Mouse (Mus musculus): Measurements from ENCODE around the gene Ccdc33. TPM values are rescaled to one million over a fixed set of nuclear protein-coding genes. Genes with fewer than 3 reads are reported as not detected.

The Ccdc33 gene
- total RNA-seq, 2 experiments from 2014 or later, result 0.43 to 0.47 TPM

- no peak for DNase-seq (ENCODE audit: extremely low spot score in 1 of 2, low spot score in 2 of 2)
- intact Hi-C loops (cut with DNase I), result no loop called here
Observed at GRCm38 (mm10) chr9:58005753-58006461, 112.7 kb downstream of the Ccdc33 start, which contains the start of gene Cyp11a1. TSS of gene Cyp11a1 (plus strand) at chr9:58006411.

DNA sequence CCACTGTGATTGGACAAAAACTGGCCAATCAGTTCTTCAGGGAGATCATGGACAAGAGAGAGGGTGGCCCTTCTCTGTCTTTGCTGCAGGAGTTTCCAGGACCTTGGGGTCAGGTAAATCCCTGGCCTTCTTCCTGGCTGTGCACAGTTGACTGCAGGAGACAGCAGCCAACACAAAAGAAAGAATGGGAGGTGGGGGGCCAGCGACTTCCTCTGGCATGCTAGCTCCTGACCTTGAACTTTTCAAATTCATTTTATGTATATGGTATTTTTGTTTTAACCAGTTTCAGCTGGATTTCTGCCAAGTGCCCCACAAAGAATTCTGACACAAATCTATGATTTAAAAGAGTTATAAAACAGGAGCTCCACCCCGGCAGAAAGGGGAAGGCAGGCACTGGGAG is 115.4 kb downstream of the Ccdc33 start:
- DNase-seq (ENCODE audit: extremely low spot score in 1 of 2, low spot score in 2 of 2), result no peak
- intact Hi-C loops (cut with DNase I), result no loop called here

GRCm38 (mm10) chr9:57999676-58000075 is 118.9 kb downstream of the Ccdc33 start:
- peak in 1 of 2 experiments; percentile 39 for DNase-seq (ENCODE audit: extremely low spot score in 1 of 2, low spot score in 2 of 2)
- intact Hi-C loops (cut with DNase I), result loop anchor here (5.0 to 10.0 kb wide), 2 partner anchors 237 to 345 kb away; partner anchors contain the start of gene Csk

DNA sequence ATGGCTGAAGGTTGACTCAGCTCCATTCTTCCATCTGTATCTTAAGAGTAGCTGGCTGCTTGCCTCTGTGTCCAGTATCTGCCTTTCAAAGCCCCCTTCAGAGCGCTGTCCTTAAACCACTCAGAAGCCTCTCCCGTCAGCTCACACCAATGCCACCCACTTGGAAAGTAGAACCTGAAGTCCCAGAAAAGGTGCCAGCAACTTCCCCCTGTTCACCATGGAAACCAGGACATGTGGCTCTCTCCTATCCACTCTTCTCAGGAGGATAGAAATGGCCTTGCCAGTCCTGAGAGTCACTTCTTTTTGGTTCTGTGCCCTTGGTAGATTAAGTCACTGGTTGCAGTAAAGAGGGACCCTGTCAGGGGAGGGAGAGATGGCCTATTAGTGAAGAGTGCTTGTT is 119.9 kb downstream of the Ccdc33 start:
- no peak for DNase-seq (ENCODE audit: extremely low spot score in 1 of 2, low spot score in 2 of 2)
- intact Hi-C loops (cut with DNase I), result loop anchor here (1.0 to 10.0 kb wide), 3 partner anchors 63 to 344 kb away; partner anchors contain the start of gene Csk

- intact Hi-C loops (cut with DNase I), result loop anchor here (1.0 to 10.0 kb wide), 3 partner anchors 63 to 343 kb away; partner anchors contain the start of gene Csk
- peak; percentile 56 to 64 for DNase-seq (ENCODE audit: extremely low spot score in 1 of 2, low spot score in 2 of 2)
Observed at GRCm38 (mm10) chr9:57998032-57998659, 120.5 kb downstream of the Ccdc33 start.

DNA sequence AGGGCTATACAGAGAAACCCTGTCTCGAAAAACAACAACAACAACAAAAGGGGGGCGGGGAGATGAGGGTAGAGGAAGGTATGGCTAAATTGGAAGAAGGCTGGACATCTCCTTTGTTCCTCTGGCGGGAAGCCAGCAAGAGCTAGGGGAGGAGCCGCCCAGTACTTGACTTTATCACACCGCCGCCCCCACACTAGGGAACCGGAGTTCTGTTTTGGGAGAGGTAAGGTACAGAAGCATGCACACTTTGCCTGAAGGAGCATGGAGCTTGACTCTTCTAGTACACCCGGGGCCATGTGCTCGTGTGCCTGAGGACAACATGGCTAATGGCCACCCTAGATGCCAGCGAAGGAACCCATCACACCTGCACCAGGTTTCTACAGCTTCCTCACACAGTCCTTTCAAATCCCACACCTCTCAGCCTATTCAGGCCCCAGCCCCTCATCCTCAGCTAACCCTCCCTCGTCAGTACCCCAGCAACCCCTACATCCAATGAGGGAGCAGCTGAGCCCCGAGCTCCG is 121.1 kb downstream of the Ccdc33 start:
- intact Hi-C loops (cut with DNase I), result loop anchor here (1.0 to 10.0 kb wide), 3 partner anchors 62 to 343 kb away; partner anchors contain the start of gene Csk
- peak in 1 of 2 experiments; percentile 69 for DNase-seq (ENCODE audit: extremely low spot score in 1 of 2, low spot score in 2 of 2)

DNA sequence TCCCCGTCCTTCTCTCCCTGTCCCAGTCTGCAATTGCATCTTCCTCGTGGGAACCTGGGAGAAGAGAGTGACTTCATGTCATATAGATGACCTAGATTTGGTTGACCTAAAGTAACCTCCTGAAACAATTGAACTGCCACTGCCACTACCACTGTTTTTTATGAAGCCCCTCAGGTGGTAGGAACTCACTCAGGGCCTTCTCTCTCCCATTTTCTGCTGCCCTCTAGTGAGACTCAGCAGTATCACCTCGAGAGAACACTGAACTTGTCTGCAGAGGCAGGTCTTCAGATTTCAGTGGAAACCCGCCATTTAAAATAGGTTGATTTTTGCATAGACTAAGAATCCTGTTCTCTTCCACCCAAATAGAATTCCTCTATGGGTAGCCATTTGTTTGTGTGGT is 123.3 kb downstream of the Ccdc33 start:
- intact Hi-C loops (cut with DNase I), result loop anchor here (2.0 to 10.0 kb wide), 3 partner anchors 132 to 340 kb away; partner anchors contain the start of gene Csk
- no peak for DNase-seq (ENCODE audit: extremely low spot score in 1 of 2, low spot score in 2 of 2)

GRCm38 (mm10) chr9:57992781-57993591 is 125.6 kb downstream of the Ccdc33 start:
- intact Hi-C loops (cut with DNase I), result loop anchor here (10.0 kb wide), 1 partner anchor 338 kb away; the partner anchor contains the start of gene Csk
- DNase-seq (ENCODE audit: extremely low spot score in 1 of 2, low spot score in 2 of 2), result no peak

DNA sequence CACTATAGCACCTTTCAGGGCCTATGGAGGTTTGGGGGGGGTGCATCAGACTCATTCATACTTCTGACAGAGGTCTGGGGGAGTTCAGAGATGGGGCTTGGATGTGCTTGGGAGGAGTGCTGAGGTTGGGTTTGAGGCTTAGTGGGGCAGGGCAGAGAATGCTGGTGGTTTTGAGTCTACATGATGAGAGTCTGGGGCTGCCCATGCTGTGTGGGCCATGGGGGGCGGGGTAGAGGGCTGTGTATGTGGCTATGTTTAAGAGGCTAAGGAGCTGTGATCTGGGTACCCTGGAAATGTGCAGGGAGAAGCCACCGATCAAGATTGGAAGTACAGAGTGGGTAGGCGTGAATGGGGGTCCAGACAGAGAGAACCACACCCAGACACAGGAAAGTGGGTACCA is 126.6 kb downstream of the Ccdc33 start:
- intact Hi-C loops (cut with DNase I), result loop anchor here (10.0 kb wide), 1 partner anchor 337 kb away; the partner anchor contains the start of gene Csk
- no peak for DNase-seq (ENCODE audit: extremely low spot score in 1 of 2, low spot score in 2 of 2)

DNA sequence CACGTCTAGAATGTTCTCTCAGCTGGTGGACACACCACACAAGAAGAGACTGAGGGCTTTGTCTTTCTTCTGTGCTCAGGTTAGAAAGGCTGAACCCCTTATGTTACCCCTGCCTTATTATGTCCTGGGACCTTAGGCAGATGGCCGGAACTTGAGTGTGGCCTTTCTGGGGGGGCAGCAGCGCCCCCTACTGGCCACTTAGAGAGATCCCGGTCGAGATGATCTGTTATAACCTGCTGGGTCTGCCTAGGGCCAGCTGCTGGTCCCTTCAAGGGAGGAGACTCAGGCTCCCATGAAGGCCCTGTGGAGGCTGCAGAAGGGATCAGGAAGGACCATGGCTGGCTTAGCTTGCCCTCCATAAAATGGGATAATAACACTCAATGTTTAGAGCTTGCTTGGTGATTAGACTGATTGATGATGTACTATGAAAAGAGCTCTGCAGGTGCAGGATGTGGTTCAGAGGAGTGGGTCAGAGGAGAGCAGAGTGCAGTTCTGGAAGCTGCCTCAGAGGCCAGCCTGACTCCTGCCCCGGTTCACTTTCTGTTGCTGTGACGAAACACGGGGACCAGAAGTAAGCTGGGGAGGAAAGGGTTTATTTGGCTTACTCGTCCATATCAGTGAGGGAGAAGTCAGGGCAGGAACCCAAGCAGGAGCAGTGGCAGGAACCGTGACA is 128.0 kb downstream of the Ccdc33 start:
- DNase-seq (ENCODE audit: extremely low spot score in 1 of 2, low spot score in 2 of 2), result no peak
- intact Hi-C loops (cut with DNase I), result loop anchor here (10.0 kb wide), 1 partner anchor 336 kb away; the partner anchor contains the start of gene Csk

GRCm38 (mm10) chr9:57989309-57989708 is 129.3 kb downstream of the Ccdc33 start:
- intact Hi-C loops (cut with DNase I), result no loop called here
- DNase-seq (ENCODE audit: extremely low spot score in 1 of 2, low spot score in 2 of 2), result no peak

DNA sequence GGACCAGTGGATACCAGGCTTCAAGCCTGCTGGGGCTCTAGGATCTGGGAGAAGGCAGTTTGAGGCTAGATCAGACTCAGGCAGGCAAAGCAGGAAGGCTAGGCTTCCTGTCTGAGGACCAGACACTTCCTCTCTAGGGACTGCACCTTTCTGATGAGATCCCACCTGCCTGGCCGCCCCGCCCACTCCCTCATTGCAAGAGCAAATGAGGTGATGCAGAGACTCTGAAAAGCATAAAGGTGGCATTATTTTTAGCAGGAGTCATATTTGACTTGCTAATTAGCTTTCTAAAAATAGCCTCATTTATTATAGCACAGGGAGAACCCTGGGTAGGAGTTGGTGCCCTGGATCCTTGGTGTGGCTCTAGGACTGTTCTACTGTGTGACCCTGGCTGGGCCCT is 130.5 kb downstream of the Ccdc33 start:
- intact Hi-C loops (cut with DNase I), result no loop called here
- no peak for DNase-seq (ENCODE audit: extremely low spot score in 1 of 2, low spot score in 2 of 2)

- intact Hi-C loops (cut with DNase I), result no loop called here
- no peak for DNase-seq (ENCODE audit: extremely low spot score in 1 of 2, low spot score in 2 of 2)
Observed at GRCm38 (mm10) chr9:57986293-57986692, 132.3 kb downstream of the Ccdc33 start.

DNA sequence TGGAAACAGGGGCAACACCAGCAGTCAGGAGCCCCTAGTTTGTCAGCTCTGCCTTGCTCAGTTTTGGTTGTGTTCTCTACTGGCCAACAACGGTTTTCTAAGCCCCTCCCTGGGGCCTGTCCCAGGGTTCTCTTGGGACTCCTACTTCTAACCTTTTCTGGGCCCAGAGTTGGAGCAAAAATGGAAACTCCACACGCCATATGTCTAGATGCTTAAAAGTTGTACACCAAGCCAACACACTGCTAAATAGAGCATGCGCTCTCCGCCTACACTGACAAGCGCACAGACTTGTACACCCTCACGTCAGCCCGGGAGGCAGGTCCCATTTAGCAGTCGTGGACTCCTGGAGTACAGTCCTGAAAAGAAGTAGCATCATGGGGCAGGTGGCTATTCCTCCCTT is 133.3 kb downstream of the Ccdc33 start:
- intact Hi-C loops (cut with DNase I), result no loop called here
- peak in 1 of 2 experiments; percentile 58 for DNase-seq (ENCODE audit: extremely low spot score in 1 of 2, low spot score in 2 of 2)

DNA sequence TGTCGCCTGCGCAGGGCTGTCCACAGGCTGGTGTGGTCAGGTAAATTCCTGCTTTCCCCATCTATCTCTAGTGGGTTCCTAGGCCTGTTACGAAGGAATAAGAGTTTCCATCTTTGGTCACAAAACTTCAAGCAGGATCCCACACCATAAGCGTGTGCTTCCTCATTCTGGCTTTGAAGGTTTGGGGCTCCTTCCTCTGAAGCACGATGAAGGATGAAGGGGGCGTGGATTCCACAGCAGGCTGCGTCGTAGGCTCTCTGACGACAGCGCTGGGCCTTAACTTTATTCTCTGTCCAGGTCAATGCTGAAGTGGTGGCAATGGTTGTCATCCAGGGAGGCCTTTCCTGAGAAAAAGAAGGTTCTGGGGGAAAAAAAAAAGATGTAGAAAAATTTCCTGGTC is 138.1 kb downstream of the Ccdc33 start:
- DNase-seq (ENCODE audit: extremely low spot score in 1 of 2, low spot score in 2 of 2), result no peak
- intact Hi-C loops (cut with DNase I), result no loop called here

DNA sequence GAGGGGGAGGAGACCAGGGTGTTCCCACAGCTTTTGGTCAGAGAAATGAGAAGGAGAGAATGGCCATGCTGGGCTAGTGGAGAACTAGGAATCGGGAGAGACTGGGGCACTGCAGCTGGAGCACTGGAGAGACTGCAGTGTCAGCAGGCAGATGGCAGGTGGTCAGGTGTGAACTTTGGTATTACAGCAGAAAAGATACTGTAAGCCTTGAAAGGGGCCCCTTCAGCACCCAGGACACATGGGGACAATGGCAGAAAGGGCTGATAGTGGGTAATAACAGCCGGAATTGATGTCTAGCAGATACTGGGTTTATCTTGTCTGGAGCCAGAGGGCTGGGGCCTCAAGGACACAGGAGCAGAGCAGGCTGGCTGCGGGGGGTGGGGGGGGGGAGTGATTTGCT is 139.8 kb downstream of the Ccdc33 start:
- no peak for DNase-seq (ENCODE audit: extremely low spot score in 1 of 2, low spot score in 2 of 2)
- intact Hi-C loops (cut with DNase I), result no loop called here
